Mouse (Mus musculus): ENCODE results near the gene Stx3.

The Stx3 gene

DNA sequence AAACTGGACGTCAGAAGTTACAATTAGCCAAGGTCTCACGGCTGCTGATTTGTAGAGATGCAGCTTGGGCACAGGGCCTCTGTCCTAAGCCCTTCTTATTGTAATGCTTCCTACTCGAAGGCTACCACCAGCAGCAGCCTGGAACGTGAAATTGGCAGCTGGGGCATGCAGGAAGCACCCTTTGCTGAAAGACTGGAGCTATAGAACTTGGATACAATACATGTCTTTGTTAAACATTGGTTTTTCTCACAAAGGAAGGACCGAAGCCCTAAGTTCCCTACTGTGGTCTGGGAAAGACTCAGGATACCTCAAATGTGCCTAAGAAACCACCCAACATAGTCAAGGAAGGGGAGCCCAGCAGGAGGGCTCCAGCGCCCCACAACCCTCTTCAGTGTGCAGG lies 11.4 kb downstream of the Stx3 start:
- no peak for DNase-seq (ENCODE audit: low read depth, low spot score)

DNA sequence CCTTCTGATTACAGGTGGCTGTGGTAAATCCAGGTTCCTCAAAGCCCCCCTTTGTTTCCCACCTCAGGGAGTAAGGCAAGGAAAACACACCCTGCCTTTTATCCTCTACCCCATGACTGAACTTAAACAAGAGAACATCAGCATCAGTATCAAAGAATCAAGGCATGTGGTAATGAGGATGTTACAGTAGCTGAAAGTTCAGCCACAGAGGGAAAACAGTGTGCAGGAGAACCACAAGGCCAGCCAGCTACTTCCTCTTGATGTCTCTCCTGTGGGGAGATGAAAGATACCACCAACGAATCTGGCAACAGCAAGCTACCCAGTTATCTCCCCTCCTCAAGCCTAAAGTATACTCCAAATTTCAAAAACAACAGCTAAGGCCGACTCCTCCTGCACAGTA lies 12.0 kb downstream of the Stx3 start:
- no peak for DNase-seq (ENCODE audit: low read depth, low spot score)

DNA sequence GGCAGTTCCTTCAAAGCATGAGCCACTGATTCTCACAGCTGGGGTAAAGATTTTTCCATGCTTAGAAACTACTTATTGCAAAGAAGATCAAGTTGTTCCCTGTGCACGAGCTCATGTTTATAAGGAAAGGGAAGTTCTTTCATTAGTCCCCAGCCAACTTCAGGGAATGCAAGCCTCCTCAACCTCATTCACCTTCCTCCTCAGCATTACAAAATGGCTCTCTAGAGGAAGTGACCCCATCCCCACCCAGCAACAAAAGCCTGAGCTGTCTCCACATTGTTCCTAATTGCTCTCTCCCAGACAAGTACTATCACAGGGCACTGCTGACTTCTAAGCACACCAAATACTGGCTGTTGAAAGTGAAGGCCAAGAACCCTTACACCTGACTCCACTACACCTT lies 14.8 kb downstream of the Stx3 start:
- no peak for DNase-seq (ENCODE audit: low read depth, low spot score)

DNA sequence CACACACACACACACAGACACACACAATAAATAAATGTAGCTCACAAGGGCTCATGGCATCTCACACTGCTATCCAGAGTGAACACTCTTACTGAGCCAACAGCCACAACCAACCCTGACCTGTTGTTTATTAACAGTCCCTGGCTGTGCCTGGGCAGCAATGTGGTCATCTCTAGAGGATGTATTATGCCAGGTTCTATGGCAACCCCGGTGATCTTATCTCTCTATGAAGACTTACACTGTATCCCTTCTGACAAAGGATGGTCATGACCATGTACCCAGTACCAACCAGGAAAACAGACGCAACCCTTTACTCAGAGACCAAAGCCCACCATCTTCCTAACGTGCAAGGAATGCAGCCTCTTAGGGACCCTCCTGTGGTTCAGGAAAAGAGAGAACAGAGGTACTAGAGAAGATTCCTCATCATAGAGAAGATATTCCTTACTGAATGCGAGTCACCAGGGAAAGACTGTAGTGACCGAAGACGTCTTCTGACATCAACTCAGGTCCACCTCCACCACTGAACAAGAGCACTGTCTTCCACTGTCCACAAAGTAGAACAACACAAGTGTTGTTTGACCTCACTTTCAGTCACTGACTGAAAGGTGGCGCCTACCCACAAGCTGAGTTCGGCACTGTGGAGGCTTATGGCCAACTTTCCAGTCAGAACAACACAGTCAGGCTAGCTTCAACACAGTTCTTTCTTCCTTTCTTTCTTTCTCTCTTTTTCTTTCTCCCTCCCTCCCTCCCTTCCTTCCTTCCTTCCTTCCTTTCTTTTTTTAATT lies 18.5 kb downstream of the Stx3 start:
- no peak for DNase-seq (ENCODE audit: low read depth, low spot score)

DNA sequence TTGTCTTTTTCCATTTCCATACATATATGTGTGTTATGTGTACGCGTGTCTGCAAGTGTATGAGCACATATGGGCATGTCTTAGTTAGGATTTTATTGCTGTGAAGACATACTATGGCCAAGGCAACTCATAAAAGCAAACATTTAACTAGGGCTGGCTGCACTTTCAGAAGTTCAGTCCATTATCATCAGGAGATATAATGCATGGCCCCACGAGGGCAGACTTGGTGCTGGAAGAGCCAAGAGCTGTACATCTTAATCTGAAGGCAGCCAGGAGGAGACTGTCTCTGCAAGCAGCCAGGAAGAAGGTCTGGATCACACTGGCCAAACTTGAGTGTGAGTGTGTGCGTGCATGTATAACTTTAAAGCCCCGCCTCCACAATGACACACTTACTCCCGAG lies 24.8 kb downstream of the Stx3 start:
- no peak for DNase-seq (ENCODE audit: low read depth, low spot score)

DNA sequence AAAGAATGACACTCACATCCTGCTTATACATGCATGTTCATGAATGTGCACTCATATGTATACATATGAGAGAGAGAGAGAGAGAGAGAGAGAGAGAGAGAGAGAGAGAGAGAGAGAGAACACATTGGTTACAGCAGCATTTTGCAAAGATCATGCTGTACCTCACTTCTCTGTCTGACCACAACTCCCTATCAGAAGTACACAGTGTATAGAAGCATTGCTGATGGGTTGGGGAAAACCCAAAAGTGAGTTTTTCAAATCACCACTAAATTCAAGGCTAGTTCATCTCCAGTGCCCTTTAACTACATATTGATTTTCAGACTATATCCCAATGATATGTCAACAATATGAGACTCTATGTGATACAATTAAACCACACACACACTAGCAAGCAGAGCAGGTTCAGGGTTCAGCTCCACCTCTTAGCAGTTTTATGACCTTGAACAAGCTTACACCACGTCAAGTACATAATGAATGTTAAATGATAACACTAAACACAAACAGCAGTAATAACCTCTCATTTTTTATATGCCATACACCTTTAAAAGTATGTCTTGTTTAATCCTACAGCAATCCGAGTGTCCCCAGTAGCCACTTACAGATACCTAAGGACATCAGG lies 25.4 kb downstream of the Stx3 start:
- DNase-seq (ENCODE audit: low read depth, low spot score): no peak

DNA sequence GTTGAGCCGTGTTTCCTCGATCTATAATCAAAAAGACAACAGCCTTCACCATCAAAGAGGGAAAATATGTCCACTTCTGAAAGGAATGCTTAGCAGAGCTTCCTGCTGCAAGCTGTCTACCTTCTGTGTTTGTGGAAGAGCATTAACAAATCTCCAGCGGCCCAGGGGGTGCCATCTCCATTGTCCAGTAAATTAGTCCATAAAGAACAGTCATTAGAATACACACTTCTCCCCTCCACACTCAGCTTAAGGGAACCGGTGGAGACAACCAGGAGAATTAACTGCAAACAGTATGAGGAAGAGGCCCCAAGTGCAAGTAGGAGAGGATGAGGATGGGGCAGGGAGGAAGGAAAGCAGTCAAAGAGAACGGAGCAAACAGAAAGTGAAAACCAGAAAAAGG lies 27.4 kb downstream of the Stx3 start:
- DNase-seq (ENCODE audit: low read depth, low spot score): no peak

DNA sequence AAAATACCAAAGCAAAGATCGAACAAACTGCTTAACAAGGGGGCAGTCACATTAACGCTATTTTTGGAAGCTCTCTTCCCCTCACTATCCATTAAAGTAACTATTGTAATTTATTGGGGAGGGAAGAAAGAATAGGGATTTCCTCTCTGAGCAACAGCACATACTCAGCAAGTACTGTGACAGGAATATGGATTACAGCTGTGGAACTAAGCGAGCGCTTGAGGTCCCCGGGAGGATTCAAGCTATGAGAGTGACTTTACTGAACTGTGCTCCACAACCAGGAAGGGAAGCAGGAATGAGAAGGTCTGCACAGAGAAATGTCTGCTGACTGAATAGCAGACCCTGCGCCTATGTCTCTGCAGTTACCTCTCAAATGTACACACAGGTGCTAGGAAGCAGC lies 30.3 kb downstream of the Stx3 start:
- DNase-seq (ENCODE audit: low read depth, low spot score): no peak

DNA sequence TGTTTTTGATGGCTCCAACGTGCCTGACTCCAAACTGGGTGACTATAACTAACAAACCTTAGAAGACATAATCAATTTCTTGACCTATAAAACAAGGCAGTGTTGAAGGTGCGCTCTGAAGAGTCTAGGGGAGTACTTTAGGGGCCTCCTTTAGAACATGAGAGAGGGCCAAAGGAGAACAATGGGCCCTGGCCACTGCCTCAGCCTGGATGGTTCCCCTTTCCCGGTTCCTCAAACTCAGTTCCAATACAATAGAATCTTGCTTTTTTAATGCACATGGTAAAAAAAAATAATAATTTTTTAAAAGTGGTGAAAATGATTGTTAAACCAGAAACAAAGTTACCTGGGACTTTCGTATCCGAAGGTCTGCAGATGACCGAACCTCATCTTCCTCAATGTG lies 31.4 kb downstream of the Stx3 start:
- DNase-seq (ENCODE audit: low read depth, low spot score): no peak

DNA sequence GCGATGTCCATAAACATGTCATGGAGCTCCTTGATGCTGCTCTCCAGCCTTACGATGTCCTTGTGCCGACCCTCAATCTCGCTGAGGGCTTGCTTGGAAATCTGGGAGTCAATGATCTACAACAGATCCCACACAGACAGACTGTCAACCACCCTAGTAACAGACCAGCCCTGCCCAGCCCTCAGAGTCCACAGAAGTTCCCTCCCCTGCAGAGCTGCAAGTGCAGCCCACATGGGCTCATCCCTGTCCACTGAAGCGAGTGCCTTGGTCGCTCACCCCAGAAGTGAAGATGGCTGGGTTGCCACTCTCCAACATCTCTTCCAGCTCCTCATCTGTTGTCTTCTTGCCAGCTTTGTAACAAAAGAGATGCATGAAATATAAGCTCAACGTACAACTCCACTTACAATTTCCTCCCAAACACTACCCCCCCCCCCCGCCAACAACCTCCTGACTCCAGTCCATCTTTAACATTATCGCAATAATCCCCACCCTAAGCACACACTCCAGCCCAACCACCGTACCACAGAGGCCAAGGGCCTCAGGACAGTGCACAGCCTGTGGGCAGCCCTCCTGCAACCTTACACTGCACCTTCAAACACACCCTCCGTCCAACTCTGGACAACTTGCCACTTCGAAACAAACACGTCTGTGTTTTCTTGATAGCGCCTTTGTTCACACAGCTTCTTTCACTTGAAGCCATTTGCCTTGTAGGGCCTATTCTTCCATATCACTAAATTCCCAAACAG lies 33.6 kb downstream of the Stx3 start:
- DNase-seq (ENCODE audit: low read depth, low spot score): no peak

DNA sequence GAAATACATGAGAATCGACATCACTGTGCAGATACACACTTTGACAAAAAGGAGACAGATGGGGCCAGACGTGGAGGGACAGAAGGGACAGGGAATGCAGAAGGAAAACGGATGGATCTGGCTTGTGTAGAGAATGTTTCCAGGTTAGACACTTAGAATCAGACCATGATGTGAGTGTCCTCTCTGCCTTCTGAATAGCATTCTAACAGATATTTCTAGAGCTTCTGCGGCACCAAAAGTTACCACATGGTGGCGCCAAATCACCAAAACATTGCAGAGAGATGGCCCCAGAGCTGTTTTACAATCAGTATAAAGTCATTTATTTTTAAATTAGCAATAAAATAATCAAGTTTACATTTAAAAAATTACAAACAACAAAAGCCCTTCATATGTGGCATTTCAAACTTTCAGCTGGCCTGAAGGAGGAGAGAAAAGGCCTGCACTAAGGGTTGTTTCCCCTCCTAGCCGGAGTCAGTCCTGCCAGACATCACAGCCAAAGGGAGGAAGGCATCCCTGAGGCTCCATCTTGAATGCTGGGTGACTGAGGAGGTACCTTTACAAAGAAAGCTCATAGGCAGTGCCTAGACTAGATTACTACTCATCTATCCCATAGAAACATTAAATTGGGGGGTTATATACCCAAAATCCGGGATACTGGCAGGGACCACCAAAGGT lies 41.9 kb downstream of the Stx3 start:
- DNase-seq (ENCODE audit: low read depth, low spot score): peak; percentile 50

DNA sequence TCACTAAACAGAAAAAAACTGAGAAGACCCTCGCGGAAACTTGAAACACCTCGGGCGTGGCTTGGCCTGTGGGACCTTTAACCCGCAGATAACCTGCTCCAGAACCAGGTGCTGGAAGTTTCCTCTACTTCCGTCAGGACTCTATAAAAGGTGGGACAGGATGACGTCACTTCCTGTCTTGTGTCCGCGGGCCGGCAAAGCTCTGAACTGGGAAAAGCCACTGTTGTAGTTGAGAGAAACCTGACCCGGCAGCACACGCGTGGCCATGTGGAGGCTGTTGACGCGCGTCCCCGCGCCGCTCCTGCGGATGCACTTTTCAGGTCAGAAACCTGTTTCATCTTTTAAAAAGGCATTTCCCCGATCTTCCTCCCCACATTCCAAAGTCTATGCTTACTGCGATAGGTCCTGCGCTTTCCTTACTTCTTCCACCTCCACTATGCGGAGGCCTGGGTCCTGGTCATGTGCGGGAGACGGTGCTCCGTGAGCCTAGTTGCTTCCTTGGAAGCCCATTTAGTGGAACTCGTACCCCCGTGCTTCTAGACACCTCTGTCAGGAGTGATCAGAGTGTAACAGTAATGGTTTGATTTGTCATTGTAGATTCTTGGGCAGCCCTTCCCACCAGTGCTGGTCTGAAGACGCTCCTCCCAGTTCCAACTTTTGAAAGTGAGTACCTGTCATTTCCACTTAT lies 48.9 kb downstream of the Stx3 start, which contains the start of gene Mrpl16:
Gene Mrpl16 (plus strand): TSS at position 187 of the 688 bp plus-strand sequence.
- peak; percentile 95 for DNase-seq (ENCODE audit: low read depth, low spot score)

DNA sequence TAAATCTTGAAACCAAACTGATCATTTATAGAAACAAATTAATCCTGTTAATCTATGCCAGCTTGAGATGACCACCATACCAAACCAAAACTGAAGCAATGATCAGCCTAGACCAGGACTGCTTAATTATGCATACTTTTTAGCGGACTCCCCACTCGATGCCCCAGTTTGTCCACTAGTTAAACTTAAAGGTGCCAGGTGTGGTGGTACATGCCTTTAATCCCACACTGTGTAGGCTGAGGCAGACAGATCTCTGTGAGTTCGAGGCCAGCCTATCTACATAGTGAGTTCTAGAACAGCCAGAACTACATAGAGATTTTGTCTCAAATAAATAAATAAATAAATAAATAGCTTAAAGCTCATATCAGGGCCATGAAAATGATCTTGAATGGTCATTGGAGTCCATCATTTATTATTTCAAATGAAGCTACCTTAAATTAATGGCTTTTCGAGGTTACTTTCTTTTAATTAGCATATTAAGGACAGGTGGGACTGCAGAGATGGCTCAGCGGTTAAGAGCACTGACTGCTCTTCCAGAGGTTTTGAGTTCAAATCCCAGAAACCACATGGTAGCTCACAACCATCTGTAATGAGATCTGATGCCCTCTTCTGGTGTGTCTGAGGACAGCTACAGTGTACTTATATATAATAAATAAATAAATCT lies 49.8 kb downstream of the Stx3 start:
- no peak for DNase-seq (ENCODE audit: low read depth, low spot score)

DNA sequence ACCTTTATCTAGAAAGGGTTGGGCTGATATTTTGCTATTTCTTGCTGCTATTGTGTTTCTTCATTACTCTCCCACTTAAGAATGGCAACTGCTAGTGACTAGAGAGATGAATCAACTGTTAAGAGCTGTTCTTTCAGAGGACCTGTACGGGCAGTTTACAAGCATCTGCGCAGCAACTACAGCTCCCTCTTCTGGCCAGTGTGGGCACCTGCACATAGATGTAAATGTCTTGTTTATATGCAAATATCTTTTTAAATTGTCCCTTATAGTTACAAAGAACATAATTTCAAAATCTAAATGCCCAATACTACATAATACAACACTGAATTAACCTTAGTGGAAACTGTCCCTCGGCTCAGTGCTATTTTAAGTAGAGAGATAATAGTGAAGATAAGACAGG lies 51.0 kb downstream of the Stx3 start:
- DNase-seq (ENCODE audit: low read depth, low spot score): peak; percentile 59

DNA sequence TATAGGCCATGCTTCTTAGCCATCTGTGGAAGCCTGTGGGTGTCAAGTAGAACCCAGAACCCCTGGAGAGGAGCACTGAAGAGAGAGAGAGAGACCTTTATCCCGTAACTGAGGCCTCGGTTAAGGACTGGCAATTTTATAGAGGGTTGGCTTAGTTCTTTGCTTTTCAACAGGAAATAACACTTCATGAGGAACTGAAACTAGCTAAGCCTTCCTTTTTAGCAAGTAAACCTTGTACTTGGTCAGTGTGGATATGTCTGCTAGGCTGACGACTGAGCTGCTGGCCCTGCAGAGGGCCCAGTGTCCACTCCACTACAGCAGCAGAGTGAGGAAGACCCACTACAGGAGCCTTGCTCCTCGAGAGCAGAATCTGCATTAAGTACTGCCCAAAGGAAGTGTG lies 52.8 kb downstream of the Stx3 start:
- DNase-seq (ENCODE audit: low read depth, low spot score): no peak

DNA sequence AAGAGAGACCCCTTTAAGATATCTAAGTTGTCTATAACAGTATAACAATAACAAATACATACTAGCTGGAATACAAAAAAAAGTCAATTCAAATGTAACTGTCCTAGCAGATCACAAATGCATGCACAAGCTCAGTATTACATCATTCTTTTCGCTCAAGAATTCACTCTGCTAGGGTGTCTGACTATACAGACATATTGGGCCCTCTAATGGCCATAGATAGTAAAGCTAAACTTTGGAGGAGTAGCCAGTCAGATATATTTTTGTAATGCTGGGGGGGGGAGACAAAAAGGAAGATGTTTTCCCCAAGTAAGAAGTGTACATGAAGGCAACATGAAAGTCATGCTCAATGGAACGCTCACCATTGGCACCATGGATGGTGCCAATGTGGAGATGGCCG lies 54.1 kb downstream of the Stx3 start:
- no peak for DNase-seq (ENCODE audit: low read depth, low spot score)

DNA sequence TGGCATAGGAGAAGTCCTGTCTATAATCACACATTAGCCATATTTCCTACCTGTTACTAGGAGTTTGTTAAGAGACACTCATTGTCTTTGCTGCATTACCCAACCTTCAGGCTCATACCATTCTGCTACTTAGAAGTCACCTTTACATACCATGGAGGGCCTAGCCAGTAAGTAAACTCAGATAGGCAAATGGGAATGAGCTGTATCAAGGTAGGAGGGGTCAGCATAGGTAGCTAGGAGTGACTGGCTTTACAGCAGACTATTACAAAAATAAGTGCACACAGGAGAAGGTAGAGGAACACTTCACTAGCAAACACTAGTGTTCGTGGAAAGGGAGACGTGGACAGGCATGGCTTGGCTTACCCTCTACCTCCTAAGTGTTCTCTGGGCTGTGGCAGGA lies 71.9 kb downstream of the Stx3 start, which contains the start of gene Gif:
Gene Gif (plus strand): TSS at position 257 of the 400 bp plus-strand sequence.
- DNase-seq (ENCODE audit: low read depth, low spot score): no peak

DNA sequence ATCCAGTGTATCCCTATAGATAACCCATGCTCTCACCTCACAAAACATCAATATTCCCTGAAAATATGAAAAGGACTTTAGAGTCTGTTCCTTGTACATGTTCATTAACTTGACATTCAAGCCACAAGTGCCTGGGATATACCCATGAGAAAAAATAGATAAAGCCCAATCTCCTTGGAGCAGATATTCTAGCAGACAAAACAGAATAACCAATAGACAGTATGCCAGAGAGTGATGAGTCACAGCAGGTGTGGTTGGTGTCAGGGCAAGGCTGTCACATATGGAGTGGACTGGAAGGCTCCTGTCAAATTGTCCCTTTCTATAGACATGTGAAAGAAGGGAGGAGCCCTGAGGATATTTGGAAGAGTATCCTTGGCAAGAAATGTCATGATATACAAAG lies 73.5 kb downstream of the Stx3 start:
- DNase-seq (ENCODE audit: low read depth, low spot score): no peak

DNA sequence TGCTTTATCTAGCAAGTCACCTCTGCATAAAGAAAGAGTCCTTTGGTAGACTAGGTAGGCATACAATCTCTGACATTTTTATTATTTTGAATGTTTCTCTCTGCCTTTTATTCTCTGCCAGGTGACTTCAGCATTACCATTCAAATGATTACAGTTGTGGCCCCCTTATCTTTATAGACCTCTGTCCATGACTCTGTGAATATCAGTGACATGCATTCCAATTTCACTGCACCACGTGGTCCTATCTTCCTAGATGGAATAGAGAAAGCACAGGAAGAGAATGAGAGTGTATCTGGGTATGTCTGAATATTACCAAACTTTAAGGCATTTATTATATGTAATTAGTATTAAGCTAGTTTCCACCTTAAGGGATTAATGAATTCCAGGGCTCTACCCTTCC lies 82.7 kb downstream of the Stx3 start:
- DNase-seq (ENCODE audit: low read depth, low spot score): no peak

DNA sequence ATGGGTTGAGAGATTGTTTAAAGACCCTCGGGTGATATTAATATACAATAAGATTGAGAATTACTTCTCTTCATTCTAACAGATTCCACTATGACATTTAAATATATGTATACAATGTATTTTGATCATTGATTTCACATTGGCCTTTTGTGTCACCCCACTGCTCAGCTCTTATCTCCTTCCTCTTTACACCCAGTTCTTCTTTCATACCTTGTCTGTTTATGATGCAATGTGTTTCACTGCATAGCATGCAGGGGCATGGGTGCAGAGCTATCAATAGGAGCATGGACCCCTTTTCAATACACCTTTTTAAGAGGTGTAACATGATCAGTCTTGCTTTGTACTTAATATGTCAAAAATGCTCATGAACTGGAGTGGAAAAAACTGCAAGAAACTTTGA lies 88.9 kb downstream of the Stx3 start:
- no peak for DNase-seq (ENCODE audit: low read depth, low spot score)

DNA sequence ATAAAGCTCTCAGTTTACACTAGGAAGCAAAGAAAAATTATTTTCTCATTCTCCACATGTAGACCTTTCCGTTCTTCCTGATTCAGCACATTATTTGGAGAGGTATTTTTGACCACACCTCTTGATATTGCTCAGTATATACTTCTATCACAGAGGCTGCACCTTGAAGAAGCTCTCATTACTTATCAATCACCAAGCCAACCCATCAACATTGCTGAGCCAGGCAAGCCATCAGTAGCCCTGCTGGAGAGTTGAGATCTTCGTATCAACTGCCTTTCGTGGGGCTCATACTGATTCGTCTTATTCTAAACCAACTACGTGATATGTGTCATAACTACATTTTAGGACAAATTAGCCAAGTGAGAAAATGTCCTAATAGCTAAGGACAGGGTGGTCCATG lies 91.9 kb downstream of the Stx3 start:
- no peak for DNase-seq (ENCODE audit: low read depth, low spot score)

All from mesoderm, embryonic 11.5 days (tissue).